Mouse (Mus musculus) T-helper 17 cell (primary cell): ENCODE data around the gene Gpr18.
"Not testable (repeated sequence)": the region's sequence is repeated elsewhere in the genome, so short reads cannot be mapped to it uniquely, and the experiment has no call there.

Source experiments
- in situ Hi-C, 2 experiments: fragments of 300-600 bp; cut with MboI, MseI; formaldehyde crosslinking; loops; 1 replicate in 1 of 2; 2 replicates in 1 of 2; pipeline ENCODE4 v1.15.1; 2025; ENCODE audit warnings: high pct_unique_total_duplicates in 2 of 2

Gene Gpr18

DNA sequence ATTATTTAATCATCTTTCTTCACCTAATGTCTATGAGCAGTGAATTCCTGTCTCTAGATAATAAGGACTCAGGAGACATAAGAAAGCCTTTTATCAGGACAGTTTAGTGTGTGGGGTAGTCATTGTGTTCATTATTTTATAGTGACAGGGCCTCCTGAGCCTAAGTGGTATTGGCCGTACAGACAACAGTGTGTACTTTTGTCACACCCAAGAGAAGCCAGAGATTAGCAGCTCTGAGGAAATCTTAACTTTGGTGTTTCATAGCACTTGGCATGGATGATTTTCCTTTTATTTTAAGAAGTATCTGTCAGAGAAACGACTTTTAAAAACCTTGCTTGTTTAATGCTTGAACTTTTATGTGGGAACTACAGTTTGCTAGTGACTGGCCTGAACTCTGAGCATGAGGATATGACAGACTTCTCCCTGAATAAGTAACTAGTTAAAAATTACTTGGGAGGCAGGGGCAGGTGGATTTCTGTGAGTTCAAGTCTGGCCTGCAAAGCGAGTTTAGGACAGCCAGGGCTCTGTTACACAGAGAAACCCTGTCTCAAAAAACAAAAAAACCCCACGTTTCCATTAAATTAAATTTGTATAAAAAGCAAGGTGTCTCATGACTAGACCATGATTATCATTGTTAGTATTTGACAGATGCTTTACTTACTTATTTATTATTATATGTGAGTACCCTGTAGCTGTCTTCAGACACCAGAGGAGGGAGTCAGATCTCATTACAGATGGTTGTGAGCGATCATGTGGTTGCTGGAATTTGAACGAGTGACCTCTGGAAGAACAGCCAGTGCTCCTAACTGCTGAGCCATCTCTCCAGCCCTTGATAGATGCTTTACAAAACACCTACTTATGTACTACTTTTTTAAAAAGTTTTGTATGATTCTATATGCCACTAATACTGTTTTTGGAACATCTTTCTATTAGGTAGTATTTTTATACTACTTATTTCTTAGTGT lies 19.2 kb downstream of the Gpr18 start:
- in situ Hi-C loops, result loop anchor here in 1 of 2 experiments (10.0 kb wide), 1 partner anchor 902 kb away; no protein-coding TSS in a partner anchor

DNA sequence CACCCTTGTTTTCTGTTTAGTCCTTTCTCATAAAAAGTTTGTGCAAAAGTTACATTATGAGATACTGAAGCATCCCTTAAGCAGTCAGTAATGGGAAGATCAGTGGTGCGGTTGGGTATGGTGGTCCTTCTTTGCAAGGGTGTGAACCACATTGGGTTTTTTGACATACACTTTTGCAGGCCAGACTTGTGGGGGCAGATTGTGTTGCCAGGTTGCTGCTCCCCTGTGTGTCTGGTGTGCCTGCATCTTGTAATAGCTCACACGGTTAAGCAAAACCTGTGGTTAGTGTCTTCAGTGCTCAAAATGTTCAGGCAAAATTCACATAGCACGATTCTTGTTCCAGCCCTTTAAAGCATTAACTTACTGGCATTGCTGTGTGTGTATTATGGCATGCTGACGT lies 20.3 kb downstream of the Gpr18 start:
- in situ Hi-C loops, result loop anchor here in 1 of 2 experiments (10.0 kb wide), 1 partner anchor 901 kb away; no protein-coding TSS in a partner anchor

DNA sequence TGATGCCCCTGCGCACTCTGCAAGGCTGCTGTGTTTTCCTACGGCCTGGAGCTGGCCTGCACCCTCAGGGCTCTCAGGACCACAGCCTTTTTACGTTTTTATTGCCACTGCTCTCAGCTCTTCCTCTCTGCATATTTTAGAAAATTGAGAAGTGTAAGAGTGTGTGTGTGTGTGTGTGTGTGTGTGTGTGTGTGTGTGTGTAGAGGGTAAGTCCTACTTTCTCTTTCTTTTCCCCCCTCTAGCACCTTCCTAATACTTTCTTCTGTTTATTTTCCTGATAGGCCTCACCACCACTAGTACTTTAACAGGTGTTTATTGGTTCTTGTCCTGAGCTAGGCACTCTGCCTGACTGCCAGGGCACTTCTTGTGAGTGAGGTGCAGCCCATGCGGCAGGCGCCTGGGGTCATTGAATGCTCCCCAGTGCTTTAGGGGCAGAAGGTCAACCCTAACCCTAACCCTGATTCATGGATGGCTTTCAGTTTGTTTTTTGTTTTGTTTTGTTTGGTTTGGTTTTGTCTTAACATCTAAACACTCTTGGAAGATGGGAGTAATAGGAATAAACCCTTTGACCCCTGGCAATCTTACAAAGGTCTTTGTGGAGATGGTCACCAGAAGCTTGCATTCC lies 21.0 kb downstream of the Gpr18 start:
- in situ Hi-C loops, result loop anchor here in 1 of 2 experiments (10.0 kb wide), 1 partner anchor 900 kb away; no protein-coding TSS in a partner anchor

DNA sequence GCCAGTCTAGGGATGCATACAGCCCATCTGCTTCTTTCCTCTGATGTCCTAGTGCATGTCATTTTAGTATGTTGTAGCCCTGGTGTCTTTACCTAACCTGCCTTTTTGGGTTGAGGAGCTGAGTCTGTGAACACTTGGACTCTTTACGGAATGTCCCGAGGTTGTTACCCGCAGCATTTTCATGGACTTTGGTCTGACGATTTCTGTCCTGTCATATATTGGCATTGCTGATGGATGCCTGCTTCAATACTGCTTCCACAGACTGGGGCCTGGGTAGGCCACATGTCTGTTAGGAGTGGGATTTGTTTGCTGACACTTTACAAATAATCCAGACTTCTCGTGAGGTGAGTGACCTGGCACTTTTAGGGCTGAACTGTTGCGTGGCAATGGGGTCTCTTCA lies 21.8 kb downstream of the Gpr18 start:
- in situ Hi-C loops, result loop anchor here in 1 of 2 experiments (10.0 kb wide), 1 partner anchor 899 kb away; no protein-coding TSS in a partner anchor

DNA sequence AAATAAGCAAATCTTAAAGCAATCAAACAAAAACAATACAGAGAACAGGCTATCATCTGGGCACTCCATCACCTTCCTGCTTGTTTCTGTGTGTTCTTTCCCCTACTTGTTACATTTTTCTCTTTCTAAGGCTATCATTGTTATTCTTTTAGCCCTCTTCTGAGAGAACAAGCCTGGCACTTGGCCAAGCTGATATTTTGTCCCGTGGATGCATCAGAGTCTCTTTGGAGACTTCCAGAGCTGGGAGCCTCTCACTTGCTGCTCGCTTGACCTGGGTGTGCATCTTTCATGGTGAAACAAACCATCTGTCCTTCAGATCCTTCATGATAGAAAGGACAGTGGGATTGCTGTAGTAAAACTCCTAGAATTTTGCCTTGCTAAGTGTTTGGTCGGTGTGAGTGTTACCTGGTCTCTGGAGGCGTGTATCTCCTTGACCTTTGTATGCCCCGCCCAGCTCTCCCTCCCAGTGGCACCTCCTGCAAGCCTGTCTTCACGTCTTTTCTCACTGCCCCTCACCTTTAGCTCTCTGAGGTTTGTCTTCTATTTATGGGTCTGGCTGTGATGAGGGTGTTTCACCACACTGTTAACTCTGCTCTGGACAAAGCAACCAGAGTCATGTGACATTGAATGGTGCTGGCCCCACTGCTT lies 31.3 kb downstream of the Gpr18 start:
- in situ Hi-C loops, result no loop called here

DNA sequence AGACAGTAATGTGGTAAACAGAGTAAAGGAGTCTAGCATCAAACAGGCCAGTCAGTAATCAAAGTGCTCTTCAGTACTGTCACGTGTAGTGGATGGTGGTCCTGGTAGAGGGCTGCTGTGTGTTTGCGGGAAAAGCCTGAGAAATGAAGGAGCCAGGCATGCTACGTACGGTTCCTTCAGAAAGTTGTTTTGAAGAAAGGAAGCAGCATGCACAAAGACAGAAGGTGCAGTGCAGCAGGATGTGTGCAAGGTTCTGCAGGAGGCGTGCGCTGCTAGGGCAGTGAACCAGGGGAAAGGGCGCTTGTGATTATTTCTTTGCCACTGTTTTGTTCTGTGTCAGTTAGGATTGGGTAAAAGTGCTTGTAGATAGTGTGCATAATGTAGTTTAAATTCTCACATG lies 34.4 kb downstream of the Gpr18 start:
- in situ Hi-C loops, result no loop called here

DNA sequence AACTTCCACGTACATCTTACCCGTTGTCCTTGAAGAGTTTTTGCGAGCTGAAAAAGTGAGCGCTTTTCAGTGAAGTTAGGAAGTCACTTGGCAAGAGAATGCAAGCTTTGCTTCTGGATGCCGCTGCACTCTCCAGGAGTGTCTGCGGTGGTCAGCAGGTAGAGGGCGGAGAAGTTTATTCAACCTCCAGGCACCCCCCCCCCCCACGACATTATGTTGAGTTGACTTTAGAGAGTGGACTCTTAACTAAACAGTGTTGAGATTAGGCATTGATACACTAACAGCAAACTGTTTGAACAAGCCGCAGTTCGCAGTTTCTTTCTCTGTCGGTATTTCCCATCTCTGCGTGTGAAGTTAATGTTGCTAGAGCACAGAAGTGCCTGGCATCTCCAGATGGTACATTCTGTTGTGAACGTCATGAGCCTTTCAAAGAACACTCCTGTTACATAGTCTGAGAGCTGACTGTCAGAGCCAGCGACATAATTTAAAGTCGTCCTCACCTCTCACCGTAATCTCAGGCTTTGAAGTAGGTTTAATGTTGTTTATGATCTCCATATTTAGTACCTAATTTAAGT lies 36.2 kb downstream of the Gpr18 start:
- in situ Hi-C loops, result no loop called here

DNA sequence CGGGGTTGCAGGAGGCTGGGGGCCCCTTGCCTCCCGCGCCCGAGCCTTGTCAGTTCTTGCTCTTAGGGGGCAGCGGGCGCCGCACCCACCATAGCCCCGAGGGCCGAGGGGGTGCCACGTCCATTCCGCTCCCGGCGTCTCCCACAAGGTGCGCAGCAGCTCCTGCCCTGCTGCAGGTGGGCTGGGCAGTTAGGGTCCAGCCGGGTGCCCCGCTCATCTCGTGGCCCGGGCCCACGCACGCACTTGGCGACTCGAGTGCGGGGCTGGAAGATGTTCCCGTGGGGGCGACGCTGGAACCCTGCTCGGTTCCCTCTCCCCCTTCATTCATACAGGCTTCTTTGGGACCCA lies 36.7 kb downstream of the Gpr18 start:
- in situ Hi-C loops, result no loop called here

DNA sequence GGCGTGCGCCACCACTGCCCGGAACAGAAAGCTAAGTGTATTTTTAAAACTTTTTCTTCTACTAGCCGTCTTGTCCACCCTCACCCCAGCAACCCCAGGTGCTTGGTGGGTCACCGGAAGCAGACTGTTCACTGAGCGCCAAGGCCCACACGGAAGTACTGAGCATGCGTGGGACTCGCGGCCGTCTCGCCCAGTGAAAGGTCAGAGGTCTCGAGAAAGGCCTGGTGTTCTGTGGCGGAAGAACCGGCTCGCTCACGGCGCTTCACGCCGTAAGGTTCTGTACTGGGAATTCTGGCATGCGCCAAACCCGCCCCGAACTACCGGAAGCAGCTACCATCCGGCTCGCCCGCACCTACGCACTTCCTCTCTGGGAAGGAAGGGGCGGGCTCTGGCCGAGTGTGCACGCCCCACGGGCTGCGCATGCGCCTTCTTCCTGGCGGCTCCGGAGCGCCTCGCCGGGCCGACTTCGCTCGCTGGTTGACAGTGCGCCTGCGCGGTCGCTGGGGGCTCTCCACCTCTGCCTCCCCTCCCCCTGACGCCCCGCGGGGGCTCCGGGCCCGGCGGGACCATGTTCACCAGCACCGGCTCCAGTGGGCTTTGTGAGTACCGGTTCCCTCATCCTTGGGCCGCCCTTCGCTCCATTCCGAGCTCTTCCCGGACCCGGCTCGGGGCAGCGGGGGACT lies 37.3 kb downstream of the Gpr18 start, which contains the start of gene Ubac2:
Gene Ubac2 (plus strand): TSS at position 445 of the 683 bp plus-strand sequence.
- in situ Hi-C loops, result no loop called here

DNA sequence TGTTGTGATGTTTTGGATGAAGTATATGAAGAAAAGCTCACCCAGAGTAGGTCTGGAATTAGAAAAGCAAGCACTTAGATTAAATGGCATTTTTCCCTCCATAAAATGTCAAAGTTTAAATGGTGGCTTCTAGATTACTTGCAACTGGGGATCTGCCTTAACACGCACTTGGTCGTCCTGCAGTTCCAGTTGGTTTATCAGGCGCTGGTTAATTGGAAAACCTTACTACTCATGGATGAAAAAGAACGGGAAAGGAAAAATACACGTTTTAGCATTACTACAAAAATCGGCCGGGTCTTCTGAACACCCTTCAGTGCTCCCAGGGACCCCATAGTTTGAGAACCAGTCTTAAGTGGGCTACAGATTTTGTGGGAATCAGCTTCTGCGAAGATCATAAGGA lies 37.9 kb downstream of the Gpr18 start:
- in situ Hi-C loops, result no loop called here

DNA sequence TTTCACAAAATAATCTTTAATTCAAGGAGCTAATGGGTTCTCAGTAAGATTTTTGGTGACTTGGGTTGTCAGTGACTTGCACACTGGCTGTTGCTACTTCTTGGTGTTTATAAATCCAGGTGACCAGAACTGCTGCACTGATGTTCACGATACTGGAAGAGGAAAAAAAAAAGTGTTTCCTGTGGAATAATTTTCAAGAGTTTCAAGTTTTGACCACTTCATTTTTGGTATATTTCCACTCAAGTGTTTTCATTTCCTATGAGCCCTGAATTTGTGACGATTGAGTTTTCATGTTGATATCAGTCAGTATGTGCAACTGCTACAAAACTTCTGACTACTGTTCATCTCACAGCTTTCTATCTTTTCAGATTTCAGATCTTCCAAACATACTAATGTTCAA lies 38.7 kb downstream of the Gpr18 start:
- in situ Hi-C loops, result no loop called here

DNA sequence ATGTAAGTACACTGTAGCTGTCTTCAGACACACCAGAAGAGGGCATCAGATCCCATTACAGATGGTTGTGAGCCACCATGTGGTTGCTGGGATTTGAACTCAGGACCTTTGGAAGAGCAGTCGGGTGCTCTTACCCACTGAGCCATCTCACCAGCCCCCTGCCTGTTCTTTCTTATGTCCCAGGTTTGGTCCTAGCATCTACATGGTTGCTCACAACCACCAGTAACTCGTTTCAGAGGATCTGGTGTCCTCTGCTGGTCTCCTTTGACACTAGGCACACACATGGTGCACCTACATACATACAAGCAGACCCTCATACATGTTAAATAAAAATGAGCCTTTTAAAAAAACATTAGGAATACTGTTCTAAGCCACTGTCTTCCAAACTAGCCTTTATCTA lies 39.4 kb downstream of the Gpr18 start:
- in situ Hi-C loops, result not testable (repeated sequence)

DNA sequence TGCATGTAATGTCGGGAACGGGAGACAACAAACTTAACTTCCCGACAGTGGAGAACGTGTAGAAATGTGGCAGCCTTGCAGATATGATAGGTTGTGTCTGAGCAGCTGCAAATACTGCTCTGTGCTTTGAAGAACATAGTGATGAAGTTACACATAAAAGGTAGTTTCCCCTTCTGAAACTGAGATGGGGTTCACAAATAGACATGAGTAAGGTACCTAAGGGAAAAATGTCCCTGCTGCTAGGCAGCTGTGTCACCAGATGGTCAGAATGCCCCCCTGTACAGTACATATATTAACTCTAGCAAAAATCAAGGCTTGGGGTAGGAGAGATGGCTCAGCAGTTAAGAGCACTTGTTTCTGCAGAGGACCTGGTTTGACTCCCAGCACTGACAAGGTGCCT lies 41.9 kb downstream of the Gpr18 start:
- in situ Hi-C loops, result loop anchor here in 1 of 2 experiments (5.0 kb wide), 2 partner anchors 39 to 46 kb away; no protein-coding TSS in a partner anchor

DNA sequence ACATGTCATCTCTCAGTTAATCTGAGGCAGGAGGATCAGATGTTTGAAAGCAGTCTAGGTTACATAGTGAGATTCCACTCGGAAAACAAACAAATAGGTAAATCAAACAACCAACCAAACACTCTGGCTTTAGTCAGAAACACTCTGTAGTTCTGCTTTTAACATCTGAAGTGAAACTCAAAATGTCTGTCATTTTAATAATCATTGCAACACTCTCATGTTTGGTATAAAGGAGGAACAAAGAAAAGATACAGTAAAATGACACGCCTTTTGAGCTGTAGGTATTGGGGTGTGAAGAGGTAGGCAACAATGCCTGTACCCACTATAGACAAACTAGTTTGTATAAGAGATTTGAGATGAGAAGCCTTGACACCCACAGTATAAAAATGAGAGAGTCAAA lies 42.4 kb downstream of the Gpr18 start:
- in situ Hi-C loops, result loop anchor here in 1 of 2 experiments (5.0 kb wide), 2 partner anchors 39 to 46 kb away; no protein-coding TSS in a partner anchor

DNA sequence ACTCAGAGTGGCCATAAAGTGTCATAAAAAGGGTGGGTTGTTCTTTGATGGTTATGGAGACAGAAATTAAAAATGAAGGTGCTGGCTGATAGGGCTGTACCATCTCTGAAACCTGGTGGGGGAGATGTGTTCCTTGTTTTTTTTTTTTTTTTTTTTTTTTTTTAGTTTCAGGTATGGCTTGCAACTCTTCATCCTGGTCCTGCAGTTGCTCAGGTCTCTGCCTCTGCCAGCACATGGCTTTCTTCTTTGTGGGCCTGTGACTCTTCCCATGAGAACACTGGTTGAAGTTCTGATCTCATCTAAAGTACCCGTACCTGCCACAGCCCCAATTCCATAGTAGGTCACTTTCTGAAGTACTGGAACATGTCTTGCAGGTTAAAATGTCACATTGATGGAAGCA lies 42.8 kb downstream of the Gpr18 start:
- in situ Hi-C loops, result loop anchor here in 1 of 2 experiments (5.0 kb wide), 2 partner anchors 40 to 45 kb away; no protein-coding TSS in a partner anchor

DNA sequence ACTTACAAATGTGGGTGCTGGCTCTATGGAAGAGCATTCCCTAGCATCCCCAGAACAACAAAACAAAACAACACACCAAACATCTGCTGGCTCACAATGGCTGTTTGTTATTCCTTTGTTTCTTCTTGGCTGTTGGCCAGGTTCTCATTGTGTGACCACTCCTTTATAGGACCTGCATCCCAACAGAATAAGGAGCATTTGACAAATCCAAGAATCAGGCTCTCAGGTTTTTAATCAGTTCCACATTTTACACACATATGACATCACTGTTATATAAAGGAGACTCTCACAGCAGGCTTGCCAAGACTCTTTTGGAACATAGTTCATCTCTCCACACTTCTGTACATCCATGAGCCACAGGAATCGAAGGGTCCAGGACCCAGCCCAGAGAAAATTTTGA lies 46.5 kb downstream of the Gpr18 start:
- in situ Hi-C loops, result loop anchor here in 1 of 2 experiments (5.0 kb wide), 3 partner anchors 53 to 193 kb away; no protein-coding TSS in a partner anchor

DNA sequence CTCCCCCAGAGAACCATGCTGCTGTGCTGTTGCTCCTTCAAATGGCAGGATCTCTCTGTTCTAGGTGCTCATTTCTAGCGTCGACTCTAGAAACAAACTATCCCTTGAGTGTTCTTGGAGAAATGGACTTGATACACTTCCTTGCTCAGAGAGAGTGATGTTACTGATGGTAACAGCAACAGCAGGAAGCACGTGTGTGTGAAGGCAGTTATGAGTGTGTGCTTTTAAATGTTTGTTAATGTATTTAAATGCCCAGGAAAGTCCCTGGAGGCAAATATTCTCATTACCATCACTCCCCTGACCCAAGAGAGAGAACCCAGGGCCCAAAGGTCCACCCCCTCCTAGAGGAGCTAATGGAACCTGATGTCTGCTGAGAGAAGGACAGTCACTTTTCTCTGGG lies 49.0 kb downstream of the Gpr18 start:
- in situ Hi-C loops, result loop anchor here in 1 of 2 experiments (5.0 kb wide), 3 partner anchors 56 to 196 kb away; no protein-coding TSS in a partner anchor

DNA sequence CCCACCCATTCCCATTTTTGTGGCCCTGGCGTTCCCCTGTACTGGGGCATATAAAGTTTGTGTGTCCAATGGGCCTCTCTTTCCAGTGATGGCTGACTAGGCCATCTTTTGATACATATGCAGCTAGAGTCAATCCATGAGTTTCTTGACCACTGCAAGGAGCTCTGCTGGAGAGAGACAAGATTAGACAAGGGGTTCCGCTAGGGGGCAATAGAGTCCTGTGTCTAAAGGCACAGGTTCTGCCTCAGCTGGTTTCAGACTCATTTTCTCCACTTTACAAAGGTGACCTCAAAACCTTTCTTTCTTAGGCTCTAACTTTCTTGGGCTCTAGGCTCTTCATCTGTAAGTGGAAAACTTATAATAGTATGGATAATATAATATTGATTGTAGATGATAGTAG lies 50.4 kb downstream of the Gpr18 start:
- in situ Hi-C loops, result loop anchor here in 1 of 2 experiments (5.0 kb wide), 3 partner anchors 57 to 197 kb away; no protein-coding TSS in a partner anchor
